ENCODE assay signal across 10 mouse cellular contexts in genomic region chrX:13502862-13503375, GRCm38 (mm10). TPM values are rescaled to one million over a fixed set of nuclear protein-coding genes. Genes with fewer than 3 reads are reported as not detected.
A peak's percentile ranks its signal among the peaks of the same experiment; 100 is the strongest.
DNase-seq lines count a peak whose midpoint lies in the region; ATAC-seq lines count a peak whose summit lies in the region.
"Had no signal": no experiment of that assay in that cellular context is flagged by ENCODE, and none has a peak within 500 bp of the region (broad histone marks: within the 10 kb centered on the region; RNA-seq: fewer than 3 reads in every experiment).

No protein-coding gene starts in this region.

- no peaks in the 10 kb centered on the region; the same call in 1 of the 2 replicates for H3K4me1 ChIP-seq in forebrain, embryonic 11.5 days (replicated peaks; ENCODE audit: control insufficient read depth, insufficient read depth, low read length)
- no peaks in the 10 kb centered on the region for H3K4me1 ChIP-seq in midbrain, embryonic 15.5 days

- H3K27ac ChIP-seq in forebrain, embryonic 11.5 days (ENCODE audit: low read depth, low read length) = 0 out of 2 replicates have a peak overlapping the region, but pooled peaks have one; percentile 18
- H3K27ac ChIP-seq in midbrain, embryonic 15.5 days = 0 out of 2 replicates have a peak overlapping the region, but pooled peaks have one; percentile 48

- 0 out of 2 replicates have a peak overlapping the region, but pooled peaks have one; percentile 8 for H3K4me2 ChIP-seq in forebrain, embryonic 11.5 days (ENCODE audit: low read depth, low read length, severe bottlenecking)
- no peak overlapping the region for H3K4me2 ChIP-seq in midbrain, embryonic 15.5 days
- H3K4me2 ChIP-seq: liver, embryonic 11.5 days had no signal

- H3K4me3 ChIP-seq in forebrain, embryonic 11.5 days (ENCODE audit: low read depth, low read length) = no peak overlapping the region
- H3K4me3 ChIP-seq in midbrain, embryonic 15.5 days = no peak overlapping the region

- H3K27me3 ChIP-seq in forebrain, embryonic 11.5 days (ENCODE audit: control insufficient read depth, insufficient read depth, low read length) = no peaks in the 10 kb centered on the region
- no peaks in the 10 kb centered on the region for H3K27me3 ChIP-seq in midbrain, embryonic 15.5 days (replicated peaks)

- H3K36me3 ChIP-seq in forebrain, embryonic 11.5 days (ENCODE audit: control insufficient read depth, insufficient read depth, low read length) = no peaks in the 10 kb centered on the region
- no peaks in the 10 kb centered on the region for H3K36me3 ChIP-seq in midbrain, embryonic 15.5 days (replicated peaks)
- H3K36me3 ChIP-seq: G1E had no signal

- 54% methylated on average over 7 of the region's 7 CpGs for WGBS in forebrain, embryonic 11.5 days
- 50% methylated on average over 7 of the region's 7 CpGs for WGBS in midbrain, embryonic 15.5 days

- ATAC-seq in forebrain, embryonic 11.5 days (replicated peaks; ENCODE audit: low FRiP score) = peak; percentile 36; the same call in 1 of the 2 replicates
- ATAC-seq in midbrain, embryonic 15.5 days (replicated peaks) = 0 out of 2 replicates have a peak, but pooled peaks have one; percentile 24
- ATAC-seq: intestine, embryonic 16.5 days had no signal

- no peaks in the 10 kb centered on the region; the same call in 1 of the 2 replicates for H3K9me3 ChIP-seq in forebrain, embryonic 11.5 days (ENCODE audit: control insufficient read depth, low read length)
- H3K9me3 ChIP-seq in midbrain, embryonic 15.5 days = no peaks in the 10 kb centered on the region
- H3K9me3 ChIP-seq: G1E had no signal

- H3K9ac ChIP-seq in forebrain, embryonic 11.5 days (ENCODE audit: low read length) = no peak overlapping the region
- H3K9ac ChIP-seq in midbrain, embryonic 15.5 days = no peak overlapping the region

- peak; percentile 19 to 20 for DNase-seq in layer of hippocampus, adult 8-10 months (ENCODE audit: low spot score in 2 of 2)
- no peak for DNase-seq in layer of hippocampus, adult 9-10 months (ENCODE audit: low spot score)
- peak; percentile 87 for DNase-seq in Muller cell, postnatal 12 days (ENCODE audit: inconsistent ontology term)
- no peak for DNase-seq in forebrain, embryonic 11.5 days (ENCODE audit: low spot score)
- no peak for DNase-seq in spleen, postnatal 36 days (ENCODE audit: low spot score in 2 of 2)
- no peak for DNase-seq in ovary, postnatal 10 days (ENCODE audit: low spot score)

RNA-seq across cellular contexts. Expression of gene Nyx, which starts 37.0 kb away (rescaled TPM):
- total RNA-seq in layer of hippocampus, adult 8-10 months (2022) = 1 to 10 TPM in 1 of 4 experiments, under 1 TPM in 3; 0.57 to 1.1 (median 0.69) TPM
- polyA plus RNA-seq in forebrain, embryonic 11.5 days (2014; fragmentation: Nextera tagmentation; extraction: Ambion mirVana) = 0.04 TPM in 1 of 2 replicates, not detected in the other
- 0.18 and 0.26 TPM in 2 replicates for polyA plus RNA-seq in midbrain, embryonic 15.5 days (2015; fragmentation: Nextera tagmentation; extraction: Ambion mirVana)
- polyA plus RNA-seq: liver, embryonic 11.5 days had no signal

Comparison
In these comparisons a context has a peak if more than half of its experiments do, and no peak if none do; other contexts are left out.
1. DNase-seq: peak in layer of hippocampus, adult 8-10 months (2 of 2) and Muller cell, postnatal 12 days (single experiment); none in layer of hippocampus, adult 9-10 months (single experiment), forebrain, embryonic 11.5 days (single experiment), spleen, postnatal 36 days (0 of 2) and ovary, postnatal 10 days (single experiment).